Mouse (Mus musculus) midbrain, embryonic 12.5 days (tissue): ENCODE results near the gene Kcnj11. TPM values are rescaled to one million over a fixed set of nuclear protein-coding genes. Genes with fewer than 3 reads are reported as not detected.

ENCODE experiments used
- ATAC-seq: fragments of 200-750 bp; cut with Nextera tagmentation; 2 replicates; pipeline ENCODE4 v1.8.0; 2017; ENCODE audit warnings: low read depth, moderate TSS enrichment, moderate library complexity; ENCODE audit not compliant: low FRiP score
- H3K27ac ChIP-seq: fragments of 300-500 bp; sonication (generic); replicated peaks from 2 replicates; pipeline ENCODE4 v1.5.1; 2016; ENCODE audit warnings: mild to moderate bottlenecking
- H3K27me3 ChIP-seq: fragments of 300-500 bp; sonication (generic); 2 replicates; pipeline ENCODE4 v1.6.1; 2016; ENCODE audit warnings: mild to moderate bottlenecking
- H3K36me3 ChIP-seq: fragments of 300-500 bp; sonication (generic); 2 replicates; pipeline ENCODE4 v1.6.1; 2016
- H3K4me1 ChIP-seq: fragments of 300-500 bp; sonication (generic); 2 replicates; pipeline ENCODE4 v1.6.1; 2016
- H3K4me2 ChIP-seq: fragments of 300-500 bp; sonication (generic); replicated peaks from 2 replicates; pipeline ENCODE4 v1.6.1; 2016; ENCODE audit warnings: mild to moderate bottlenecking, moderate library complexity
- H3K4me3 ChIP-seq: fragments of 300-500 bp; sonication (generic); 2 replicates; pipeline ENCODE4 v1.5.1; 2016; ENCODE audit warnings: mild to moderate bottlenecking
- H3K9ac ChIP-seq: fragments of 300-500 bp; sonication (generic); replicated peaks from 2 replicates; pipeline ENCODE4 v1.6.1; 2016; ENCODE audit warnings: mild to moderate bottlenecking, moderate library complexity
- H3K9me3 ChIP-seq: fragments of 300-500 bp; sonication (generic); 2 replicates; pipeline ENCODE4 v1.6.1; 2016; ENCODE audit warnings: mild to moderate bottlenecking
- WGBS: fragments of 180-500 bp; shearing (Covaris S2); methylation state at CpG from one replicate; pipeline ENCODE4 v1.1.7; 2016; 5-methylcytosine and 5-hydroxymethylcytosine counted together
- polyA plus RNA-seq: library from polyadenylated mRNA; unstranded; fragments of >200 nt; fragmentation: Nextera tagmentation; extraction: Ambion mirVana; gene quantifications from 2 replicates; pipeline ENCODE4 v1.2.1, GENCODE M21; 2016

The Kcnj11 gene
- polyA plus RNA-seq, 1 experiment from 2014 or later = 0.54 TPM

DNA sequence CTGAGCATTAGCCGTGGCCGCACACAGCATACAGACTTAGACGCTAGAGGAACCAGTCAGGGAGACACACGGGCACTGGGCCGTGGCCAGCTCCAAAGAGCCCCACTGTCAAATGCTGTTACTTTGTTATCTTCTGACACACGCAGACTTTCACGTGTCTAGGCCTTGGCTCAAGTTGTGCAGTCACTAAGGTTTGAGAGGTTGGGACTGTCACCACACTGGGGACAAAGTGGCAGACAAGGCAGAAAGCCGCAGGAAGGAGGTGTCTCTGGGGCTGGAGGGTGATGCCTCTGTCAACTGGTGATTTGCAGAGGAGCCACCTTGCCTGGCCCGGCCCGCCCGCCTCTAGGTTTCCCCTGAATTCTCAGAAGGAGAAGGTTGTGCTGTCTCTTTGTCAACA is 24.8 kb upstream of the Kcnj11 start:
- ATAC-seq = no peak
- Histone ChIP-seq H3K9ac (no peak overlapping the region), H3K27me3 (peaks cover 6% of the 10 kb centered on the region; the same call in 1 of the 2 replicates), H3K4me1 (peaks cover 7% of the 10 kb centered on the region; the same call in 1 of the 2 replicates), H3K9me3 (0 out of 2 replicates have a peak, but pooled peaks cover 4% of the 10 kb centered on the region), H3K4me3 (no peak overlapping the region), H3K4me2 (no peak overlapping the region), H3K27ac (no peak overlapping the region), H3K36me3 (no peaks in the 10 kb centered on the region)
- 87% methylated on average over 11 of the region's 11 CpGs for WGBS

DNA sequence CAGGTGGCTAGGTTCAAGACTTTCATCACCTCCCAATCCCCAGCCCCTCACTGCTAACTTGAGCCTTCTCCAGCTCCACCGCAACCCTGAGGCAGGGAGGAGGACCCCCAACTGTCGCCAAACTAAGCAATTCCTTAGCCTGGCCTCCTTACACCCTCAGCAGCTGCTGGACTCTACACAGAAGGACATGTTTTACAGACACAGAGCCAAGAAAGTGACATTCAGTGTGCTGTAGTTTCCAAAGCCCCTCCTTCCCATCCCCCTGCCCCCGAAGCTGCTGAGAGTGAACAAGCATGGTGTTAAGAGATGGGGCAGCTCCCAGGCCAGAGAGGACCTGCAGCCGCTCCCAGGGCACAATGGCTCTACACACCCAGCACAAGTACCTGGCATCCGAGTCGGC is 23.9 kb upstream of the Kcnj11 start:
- WGBS = 75% methylated on average over 6 of the region's 6 CpGs
- no peak for ATAC-seq

DNA sequence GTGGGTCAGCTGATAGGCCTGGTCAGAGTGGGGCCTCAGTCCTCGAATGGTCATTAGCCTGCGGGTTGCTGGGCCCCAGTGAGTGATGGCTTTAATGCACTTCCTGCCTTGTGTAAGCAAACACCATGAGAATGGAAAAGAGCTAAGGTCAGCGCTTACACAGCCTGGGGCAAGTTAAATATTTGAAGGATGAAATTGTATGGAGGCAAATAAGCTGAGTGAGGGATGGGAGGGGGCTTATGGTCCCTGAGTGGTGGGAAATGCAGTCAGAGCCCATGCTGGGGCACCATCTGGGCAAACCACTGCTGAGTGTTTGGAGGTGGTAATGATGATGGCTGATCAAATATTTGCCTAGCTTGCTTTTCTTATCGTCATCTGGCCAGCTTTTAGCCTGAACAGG is 22.4 kb upstream of the Kcnj11 start:
- Histone ChIP-seq H3K4me2 (no peak overlapping the region), H3K9ac (no peak overlapping the region), H3K4me3 (no peak overlapping the region), H3K9me3 (0 out of 2 replicates have a peak, but pooled peaks cover 4% of the 10 kb centered on the region), H3K27me3 (no peaks in the 10 kb centered on the region), H3K4me1 (no peaks in the 10 kb centered on the region), H3K27ac (no peak overlapping the region), H3K36me3 (no peaks in the 10 kb centered on the region)
- 74% methylated on average over 4 of the region's 4 CpGs for WGBS
- ATAC-seq = no peak

More for the DNA sequence above, 23.9 kb upstream of the Kcnj11 start:
- Histone ChIP-seq H3K9ac (no peak overlapping the region), H3K27me3 (no peaks in the 10 kb centered on the region), H3K4me1 (peaks cover 1% of the 10 kb centered on the region; the same call in 1 of the 2 replicates), H3K9me3 (0 out of 2 replicates have a peak, but pooled peaks cover 4% of the 10 kb centered on the region), H3K36me3 (no peaks in the 10 kb centered on the region), H3K4me3 (no peak overlapping the region), H3K27ac (no peak overlapping the region), H3K4me2 (no peak overlapping the region)

DNA sequence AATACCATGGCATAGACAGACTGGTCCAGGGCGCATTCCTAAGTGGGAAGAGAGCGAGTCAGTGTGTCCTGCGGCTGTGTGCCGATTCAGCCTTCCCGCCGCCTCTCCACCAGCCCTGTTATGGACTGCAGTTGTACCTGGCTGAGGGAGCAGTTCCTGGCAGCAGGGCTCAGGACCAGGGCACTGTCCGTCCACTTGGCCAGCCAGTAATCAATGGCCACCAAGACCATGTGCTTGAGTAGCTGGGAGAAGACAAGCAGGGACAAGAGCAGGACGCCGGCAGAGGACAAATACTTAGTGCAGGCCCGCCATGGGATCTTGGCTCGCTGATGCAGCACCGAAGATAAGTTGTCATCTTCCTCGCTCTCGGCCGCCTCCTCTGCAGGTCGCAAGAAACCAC is 16.5 kb upstream of the Kcnj11 start:
- peaks cover 8% of the 10 kb centered on the region for H3K4me1 ChIP-seq
- H3K4me3 ChIP-seq = no peak overlapping the region
- 94% methylated on average over 16 of the region's 16 CpGs for WGBS
- no peak overlapping the region for H3K27ac ChIP-seq
- ATAC-seq = no peak
- H3K27me3 ChIP-seq = no peaks in the 10 kb centered on the region
- no peak overlapping the region for H3K9ac ChIP-seq
- H3K9me3 ChIP-seq = 0 out of 2 replicates have a peak, but pooled peaks cover under 1% of the 10 kb centered on the region
- no peaks in the 10 kb centered on the region for H3K36me3 ChIP-seq
- H3K4me2 ChIP-seq = no peak overlapping the region

DNA sequence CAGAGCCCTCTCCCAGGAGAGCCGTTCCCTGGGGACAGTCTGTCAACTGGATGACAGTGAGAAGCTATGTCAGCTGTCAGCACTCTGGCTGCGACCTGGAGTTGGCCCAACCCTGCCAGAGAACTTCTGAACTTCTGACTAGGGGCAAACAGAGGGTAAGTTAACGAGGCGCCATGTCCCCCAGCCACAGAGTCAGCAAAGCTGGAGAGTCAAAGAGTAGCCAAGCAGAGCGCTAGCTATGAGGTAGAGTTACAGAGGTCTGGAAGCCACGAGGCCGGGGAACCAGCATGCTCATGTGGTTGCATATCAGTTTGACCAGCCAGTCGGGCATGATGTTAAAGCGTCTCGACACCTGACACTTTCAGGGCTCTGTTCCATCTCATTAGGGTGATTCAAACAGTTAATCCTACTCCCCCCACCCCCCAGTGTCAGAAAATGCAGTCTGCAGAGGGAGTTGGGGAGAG is 15.6 kb upstream of the Kcnj11 start:
- ATAC-seq = no peak

DNA sequence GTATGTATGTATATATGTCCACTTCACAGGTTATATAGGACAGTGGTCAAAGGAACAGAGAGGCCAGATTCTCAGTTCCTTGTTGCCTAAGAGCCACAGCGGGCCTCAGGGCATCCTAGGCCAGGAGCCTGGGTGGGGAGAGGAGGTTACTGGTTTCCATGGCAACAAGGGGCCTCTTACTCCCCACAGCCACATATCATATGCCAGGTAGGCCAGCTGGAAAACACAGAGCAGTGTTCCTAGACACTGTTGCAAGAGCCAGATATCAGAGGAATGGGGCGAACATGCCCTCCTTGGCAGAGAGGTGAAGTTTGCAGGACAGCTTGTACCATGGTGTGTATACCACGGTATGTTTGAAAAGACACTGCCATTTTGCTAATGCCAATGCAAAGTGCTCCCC is 12.9 kb upstream of the Kcnj11 start:
- peaks cover 8% of the 10 kb centered on the region for H3K4me1 ChIP-seq
- no peaks in the 10 kb centered on the region for H3K27me3 ChIP-seq
- no peaks in the 10 kb centered on the region for H3K9me3 ChIP-seq
- ATAC-seq = no peak
- H3K36me3 ChIP-seq = no peaks in the 10 kb centered on the region
- no peak overlapping the region for H3K27ac ChIP-seq
- 68% methylated on average over 3 of the region's 3 CpGs for WGBS
- H3K9ac ChIP-seq = no peak overlapping the region
- no peak overlapping the region for H3K4me3 ChIP-seq
- no peak overlapping the region for H3K4me2 ChIP-seq

More for the DNA sequence above, 15.6 kb upstream of the Kcnj11 start:
- Histone ChIP-seq H3K9me3 (no peaks in the 10 kb centered on the region), H3K27ac (no peak overlapping the region), H3K4me2 (no peak overlapping the region), H3K4me1 (peaks cover 8% of the 10 kb centered on the region), H3K9ac (no peak overlapping the region), H3K4me3 (no peak overlapping the region), H3K27me3 (no peaks in the 10 kb centered on the region), H3K36me3 (no peaks in the 10 kb centered on the region)
- WGBS = 70% methylated on average over 10 of the region's 10 CpGs

DNA sequence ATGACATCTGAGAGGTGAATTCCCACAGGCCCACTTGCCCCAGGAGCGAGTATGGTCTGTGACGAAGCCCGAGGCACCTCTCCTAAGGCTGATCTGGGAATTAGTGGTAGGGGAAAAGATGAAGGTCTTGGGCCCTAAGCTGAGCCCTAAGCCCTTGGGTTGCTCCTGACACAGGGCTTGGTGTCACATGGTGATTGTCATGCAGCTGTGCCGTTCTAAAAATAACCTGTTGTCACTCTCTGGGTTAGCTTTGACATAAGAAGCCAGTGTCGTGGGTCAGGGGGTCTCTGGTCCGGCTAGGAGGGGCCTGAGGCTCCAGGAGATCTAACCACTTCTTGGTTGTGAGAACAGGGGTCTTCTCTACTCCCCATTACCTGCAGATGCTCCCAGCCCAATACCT is 11.4 kb upstream of the Kcnj11 start:
- peaks cover 8% of the 10 kb centered on the region for H3K4me1 ChIP-seq
- no peak overlapping the region for H3K27ac ChIP-seq
- H3K9me3 ChIP-seq = no peaks in the 10 kb centered on the region
- H3K9ac ChIP-seq = no peak overlapping the region
- no peak overlapping the region for H3K4me3 ChIP-seq
- 85% methylated on average over 6 of the region's 6 CpGs for WGBS
- no peaks in the 10 kb centered on the region for H3K36me3 ChIP-seq
- no peaks in the 10 kb centered on the region for H3K27me3 ChIP-seq
- no peak for ATAC-seq
- H3K4me2 ChIP-seq = no peak overlapping the region

DNA sequence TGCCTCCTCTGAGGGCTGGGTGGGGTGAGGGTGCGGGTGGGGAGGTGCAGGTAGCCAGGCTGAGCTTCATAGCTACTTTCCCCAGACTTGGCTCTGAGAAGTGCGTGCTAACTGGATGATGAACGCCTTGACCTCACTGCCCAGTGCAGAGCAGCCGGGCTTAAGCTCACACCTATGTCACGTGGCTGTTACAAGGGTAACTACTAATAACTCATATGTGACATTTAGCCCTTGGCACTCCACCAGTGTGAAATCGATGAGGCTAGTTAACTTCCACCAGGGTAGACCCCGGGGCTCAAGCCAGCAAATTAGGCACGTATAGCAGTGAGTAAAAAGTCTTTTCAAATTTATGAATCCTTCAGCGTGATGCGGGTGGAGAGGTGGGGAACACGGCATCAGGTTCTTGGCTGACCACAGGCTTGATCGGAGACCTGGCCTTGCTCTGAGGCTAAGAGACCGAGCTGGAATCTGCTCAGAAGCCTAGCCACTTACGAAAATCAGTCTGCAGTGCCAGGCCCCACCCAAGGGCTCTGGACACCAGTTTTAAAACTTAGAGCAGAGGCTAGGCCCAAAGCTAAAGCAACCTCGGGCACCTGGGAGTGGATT is 10.8 kb upstream of the Kcnj11 start:
- Histone ChIP-seq H3K9ac (no peak overlapping the region), H3K27me3 (no peaks in the 10 kb centered on the region), H3K4me3 (no peak overlapping the region), H3K27ac (no peak overlapping the region), H3K9me3 (no peaks in the 10 kb centered on the region), H3K4me2 (no peak overlapping the region), H3K4me1 (peaks cover 8% of the 10 kb centered on the region), H3K36me3 (no peaks in the 10 kb centered on the region)
- 92% methylated on average over 15 of the region's 15 CpGs for WGBS
- no peak for ATAC-seq

DNA sequence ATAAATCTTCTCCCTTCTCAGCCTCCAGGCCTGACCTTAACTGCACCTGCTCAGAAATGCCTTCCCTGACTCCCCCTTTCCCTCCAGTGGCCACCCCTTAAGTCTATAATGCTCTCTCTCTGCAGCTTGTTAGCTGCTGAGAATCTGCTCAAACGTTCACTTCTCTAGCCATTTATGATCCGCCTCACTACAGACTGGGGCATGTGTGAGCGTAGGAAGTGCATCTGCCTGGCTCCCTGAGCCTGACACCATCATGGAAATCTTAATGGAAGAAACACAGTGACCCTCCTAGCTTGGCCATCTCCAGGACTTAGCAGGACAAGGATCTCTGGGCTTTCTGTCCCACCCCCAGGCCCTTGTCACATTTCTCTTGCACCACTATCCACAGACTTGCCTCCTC is 9.5 kb upstream of the Kcnj11 start:
- H3K9me3 ChIP-seq = no peaks in the 10 kb centered on the region
- no peak for ATAC-seq
- no peak overlapping the region for H3K27ac ChIP-seq
- H3K4me2 ChIP-seq = no peak overlapping the region
- WGBS = 80% methylated on average over 3 of the region's 3 CpGs
- no peaks in the 10 kb centered on the region for H3K27me3 ChIP-seq
- peaks cover 8% of the 10 kb centered on the region for H3K4me1 ChIP-seq
- H3K9ac ChIP-seq = no peak overlapping the region
- H3K4me3 ChIP-seq = no peak overlapping the region
- no peaks in the 10 kb centered on the region for H3K36me3 ChIP-seq

DNA sequence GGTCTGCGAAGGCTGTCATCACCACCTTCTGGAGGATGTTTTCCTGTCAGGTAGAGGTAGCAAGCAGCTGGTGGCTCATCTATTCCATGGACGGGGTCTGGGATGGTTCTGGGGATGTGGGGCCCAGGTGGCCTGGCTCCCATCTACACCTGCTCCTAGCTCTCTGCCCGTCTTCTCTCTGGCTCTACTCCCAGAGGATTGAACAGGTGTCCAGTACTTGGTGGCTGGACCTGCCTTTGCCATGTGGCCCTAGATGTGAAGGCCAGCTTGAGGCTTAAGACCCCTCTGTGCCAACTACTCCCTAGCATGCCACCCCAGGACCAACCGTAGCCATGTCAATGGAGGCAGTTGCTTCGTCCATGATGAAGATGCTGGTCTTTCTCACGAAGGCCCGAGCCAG is 4.9 kb upstream of the Kcnj11 start:
- no peak for ATAC-seq
- whole genome bisulfite sequencing = 89% methylated on average over 7 of the region's 7 CpGs
- Histone ChIP-seq H3K9ac (no peak overlapping the region), H3K4me3 (no peak overlapping the region), H3K36me3 (no peaks in the 10 kb centered on the region), H3K27ac (no peak overlapping the region), H3K4me1 (no peaks in the 10 kb centered on the region), H3K9me3 (no peaks in the 10 kb centered on the region), H3K4me2 (no peak overlapping the region), H3K27me3 (peaks cover 6% of the 10 kb centered on the region; the same call in 1 of the 2 replicates)

DNA sequence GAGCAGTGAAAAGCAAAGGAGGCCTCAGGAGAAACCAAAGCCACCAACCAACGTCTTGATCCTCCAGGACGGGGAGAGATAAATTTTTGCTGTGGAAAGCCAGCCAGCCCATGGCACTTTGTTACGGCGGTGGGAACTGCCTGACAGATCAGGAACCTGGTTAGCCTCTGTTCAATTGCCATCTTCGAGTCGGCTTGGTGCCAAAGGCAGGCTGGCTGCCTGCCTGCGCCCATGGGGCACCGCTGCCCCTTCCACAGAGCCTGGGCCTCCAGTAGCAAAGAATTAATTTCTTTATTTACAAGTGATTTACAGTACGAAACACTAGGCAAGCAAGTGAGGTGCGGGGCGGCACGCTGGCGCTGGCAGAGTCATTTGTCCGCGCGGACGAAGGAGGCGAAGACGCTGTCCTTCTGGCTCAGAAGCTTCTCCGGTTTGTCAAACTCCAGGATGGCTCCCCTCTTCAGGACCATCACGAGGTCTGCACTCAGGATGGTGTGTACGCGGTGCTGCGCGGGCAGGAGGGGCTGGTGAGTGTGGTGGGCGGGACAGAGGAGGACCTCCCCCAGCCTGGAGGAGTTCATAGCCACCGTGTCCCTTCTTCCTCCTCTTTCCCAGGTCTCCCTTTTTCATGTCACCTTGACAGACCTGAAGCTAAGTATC is 3.8 kb upstream of the Kcnj11 start:
- Histone ChIP-seq H3K36me3 (no peaks in the 10 kb centered on the region), H3K4me1 (0 out of 2 replicates have a peak, but pooled peaks cover 4% of the 10 kb centered on the region), H3K27ac (no peak overlapping the region), H3K27me3 (peaks cover 14% of the 10 kb centered on the region), H3K9me3 (no peaks in the 10 kb centered on the region), H3K9ac (no peak overlapping the region), H3K4me2 (no peak overlapping the region), H3K4me3 (no peak overlapping the region)
- ATAC-seq = no peak
- 86% methylated on average over 27 of the region's 27 CpGs for WGBS

DNA sequence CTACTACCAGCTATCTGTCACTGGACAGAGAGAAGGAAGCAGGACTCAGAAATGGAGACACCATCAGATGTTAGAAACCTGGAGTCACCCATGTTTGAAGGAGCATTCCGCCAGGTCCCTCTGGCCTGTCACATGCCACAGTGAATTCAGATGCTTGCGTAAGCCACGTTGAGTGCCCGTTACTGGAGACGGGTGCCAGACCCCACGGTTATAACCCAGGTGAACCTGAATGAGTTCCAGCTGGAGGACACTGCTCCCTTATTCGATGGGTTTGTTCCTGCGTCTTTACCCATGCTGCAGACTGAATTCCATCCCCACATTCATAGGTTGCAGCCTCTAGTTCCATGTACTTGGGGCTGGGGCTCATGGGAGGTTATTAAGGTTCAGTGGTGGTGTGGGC is 3.2 kb upstream of the Kcnj11 start:
- Histone ChIP-seq H3K27me3 (peaks cover 20% of the 10 kb centered on the region), H3K27ac (no peak overlapping the region), H3K4me1 (0 out of 2 replicates have a peak, but pooled peaks cover 4% of the 10 kb centered on the region), H3K36me3 (no peaks in the 10 kb centered on the region), H3K4me2 (no peak overlapping the region), H3K9ac (no peak overlapping the region), H3K4me3 (no peak overlapping the region), H3K9me3 (no peaks in the 10 kb centered on the region)
- 89% methylated on average over 8 of the region's 8 CpGs for WGBS
- no peak for ATAC-seq
